Mouse (Mus musculus): ENCODE measurements around the gene Sirpa. TPM values are rescaled to one million over a fixed set of nuclear protein-coding genes. Genes with fewer than 3 reads are reported as not detected.
A peak's percentile ranks its signal among the peaks of the same experiment; 100 is the strongest.

Gene Sirpa
- total RNA-seq, 2 experiments from 2014 or later = 5.0 to 7.4 TPM

DNA sequence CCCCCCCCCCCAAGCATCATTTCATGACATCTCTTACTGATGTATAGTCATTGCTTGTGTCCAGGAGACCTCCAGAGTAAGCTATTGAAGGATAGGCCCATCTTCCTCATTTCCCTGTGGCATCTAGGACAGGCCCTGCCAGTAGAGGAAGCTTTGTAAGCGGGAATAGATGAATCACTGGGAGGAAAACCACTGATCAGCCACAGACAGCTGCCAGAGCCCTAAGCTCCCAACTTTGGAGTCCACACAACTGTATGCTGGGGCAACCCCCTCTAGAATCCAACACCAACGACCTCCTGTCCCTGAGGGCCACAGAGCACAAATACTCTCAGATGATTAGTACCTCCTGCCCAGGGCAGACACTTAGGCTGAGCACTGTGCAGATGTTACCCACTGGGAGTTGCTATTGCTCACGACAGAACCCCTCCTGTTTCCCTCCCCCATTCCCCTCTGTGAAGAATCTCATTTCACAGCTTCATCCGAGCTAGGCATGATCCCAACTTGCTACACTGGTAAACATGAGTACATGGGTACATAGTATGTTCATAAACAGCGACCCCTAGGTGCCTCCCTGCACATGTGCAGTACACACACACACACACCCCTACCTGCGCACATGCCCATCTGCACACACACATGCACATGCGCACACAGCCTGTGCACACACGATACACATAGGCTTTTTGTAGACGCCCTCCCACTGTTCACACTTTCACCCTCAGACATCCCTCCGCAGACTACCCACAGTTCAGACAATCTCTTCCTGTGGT, 9.4 kb downstream of the Sirpa start:
- no peak for DNase-seq
- Histone ChIP-seq H3K27ac (peak overlapping the region; percentile 78; the same call in 1 of the 2 replicates), H3K4me3 (no peak overlapping the region)
- TF ChIP-seq CTCF (IDR thresholded peaks at IDR 0.05) = no peak
- intact Hi-C loops (cut with DNase I) = no loop called here

DNA sequence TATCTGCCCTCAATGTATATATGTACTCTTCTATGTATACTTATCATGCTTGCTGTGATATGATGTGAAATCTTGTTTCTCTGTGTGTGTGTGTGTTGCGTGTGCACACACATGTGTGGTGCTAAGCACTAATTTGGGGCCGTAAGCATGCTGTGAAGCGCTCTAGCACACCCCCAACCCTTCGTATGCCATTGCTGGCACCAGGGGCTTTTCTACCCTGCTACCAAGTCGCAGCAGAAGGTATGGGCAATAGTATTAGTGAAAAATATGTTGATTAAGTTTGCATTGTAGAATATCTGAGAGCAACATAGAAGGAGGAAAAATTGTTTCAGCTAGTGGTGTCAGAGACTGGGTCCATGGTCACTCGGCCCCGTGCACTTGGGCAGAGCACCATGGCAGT, 10.2 kb downstream of the Sirpa start:
- H3K4me3 ChIP-seq = no peak overlapping the region
- TF ChIP-seq CTCF (IDR thresholded peaks at IDR 0.05) = no peak
- H3K27ac ChIP-seq = no peak overlapping the region
- no peak for DNase-seq
- intact Hi-C loops (cut with DNase I) = no loop called here

DNA sequence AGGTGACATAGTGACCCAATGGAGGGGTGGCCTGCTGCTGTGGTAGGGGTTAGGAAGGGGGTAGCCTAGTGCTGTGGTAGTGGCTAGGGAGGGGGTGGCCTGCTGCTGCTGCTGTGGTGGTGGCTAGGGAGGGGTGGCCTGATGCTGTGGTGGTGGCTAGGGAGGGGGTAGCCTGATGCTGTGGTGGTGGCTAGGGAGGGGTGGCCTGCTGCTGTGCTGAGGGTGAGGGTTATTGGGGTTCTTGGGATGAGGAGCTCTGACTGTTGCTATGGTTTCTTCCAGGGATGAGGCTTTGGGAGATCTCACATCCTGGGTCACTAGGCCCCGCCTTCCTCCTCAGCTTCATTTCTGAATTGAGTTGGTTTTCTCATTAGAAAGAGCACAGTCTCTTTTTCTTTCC, 10.9 kb downstream of the Sirpa start:
- Histone ChIP-seq H3K4me3 (no peak overlapping the region), H3K27ac (peak overlapping the region; percentile 68; the same call in 1 of the 2 replicates)
- no peak for TF ChIP-seq CTCF (IDR thresholded peaks at IDR 0.05)
- DNase-seq = no peak
- intact Hi-C loops (cut with DNase I) = no loop called here

DNA sequence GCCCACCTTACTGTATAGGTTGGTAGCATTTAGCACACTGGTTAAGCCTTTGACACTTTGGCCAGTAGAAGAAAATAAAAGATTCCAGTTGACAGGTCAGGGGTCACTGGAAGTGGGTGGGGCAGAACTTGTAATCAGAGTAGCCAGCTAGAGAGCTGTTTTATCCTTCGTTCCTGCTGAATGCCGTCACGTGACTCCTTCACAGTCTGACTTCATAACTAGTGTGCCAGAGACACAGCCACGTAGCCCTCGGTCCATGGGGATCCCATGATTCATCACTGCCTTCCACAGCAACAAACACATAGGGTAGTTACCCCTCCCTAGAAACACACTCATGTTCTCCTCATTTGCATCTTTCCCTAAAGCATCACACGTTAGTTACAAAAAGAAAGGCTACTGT, 11.4 kb downstream of the Sirpa start:
- DNase-seq = peak; percentile 69
- peak overlapping the region; percentile 68 for H3K27ac ChIP-seq
- intact Hi-C loops (cut with DNase I) = no loop called here
- no peak overlapping the region for H3K4me3 ChIP-seq
- TF ChIP-seq CTCF (IDR thresholded peaks at IDR 0.05) = no peak

DNA sequence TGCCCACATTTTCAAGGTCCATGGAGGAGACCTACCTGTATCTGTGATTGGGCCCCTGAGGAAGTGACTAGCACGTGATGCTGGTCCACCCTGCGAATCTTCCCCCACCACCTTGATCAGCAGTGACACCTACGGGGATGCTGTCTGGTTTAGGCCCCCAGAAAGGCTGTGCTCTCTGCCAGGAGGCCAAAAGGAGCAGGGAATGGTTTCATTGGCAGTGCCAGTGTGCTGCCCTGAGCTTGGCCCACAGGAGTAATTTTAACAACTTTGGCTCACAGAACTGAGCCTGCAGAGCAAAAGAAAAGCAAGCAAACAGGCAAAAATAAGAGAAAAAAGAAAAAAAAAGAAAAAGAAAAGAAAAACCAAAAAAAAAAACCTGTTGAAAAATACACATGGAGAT, 13.2 kb downstream of the Sirpa start:
- Histone ChIP-seq H3K27ac (no peak overlapping the region; the same call in 1 of the 2 replicates), H3K4me3 (no peak overlapping the region)
- intact Hi-C loops (cut with DNase I) = no loop called here
- DNase-seq = no peak
- no peak for TF ChIP-seq CTCF (IDR thresholded peaks at IDR 0.05)

DNA sequence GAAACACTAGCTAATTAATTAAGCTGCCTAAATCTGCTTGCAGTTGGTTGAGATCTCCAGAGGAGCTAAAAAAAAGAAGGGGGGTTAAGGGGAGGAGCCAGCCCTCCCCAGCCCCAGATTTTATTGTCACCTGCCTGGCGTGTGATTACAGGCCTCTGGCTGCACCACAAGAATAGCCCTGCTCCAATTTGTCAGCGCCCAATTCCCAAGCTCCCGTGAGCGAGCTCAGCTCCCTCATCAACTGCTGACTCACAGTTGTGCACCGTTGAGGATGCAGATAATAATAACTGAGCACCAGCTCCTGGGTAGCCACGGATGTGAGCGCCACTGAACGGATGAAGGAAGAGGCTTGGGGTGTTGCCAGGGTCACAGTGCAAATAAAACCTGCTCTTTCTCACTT, 13.6 kb downstream of the Sirpa start:
- Histone ChIP-seq H3K27ac (no peak overlapping the region; the same call in 1 of the 2 replicates), H3K4me3 (no peak overlapping the region)
- no peak for TF ChIP-seq CTCF (IDR thresholded peaks at IDR 0.05)
- intact Hi-C loops (cut with DNase I) = no loop called here
- DNase-seq = no peak

DNA sequence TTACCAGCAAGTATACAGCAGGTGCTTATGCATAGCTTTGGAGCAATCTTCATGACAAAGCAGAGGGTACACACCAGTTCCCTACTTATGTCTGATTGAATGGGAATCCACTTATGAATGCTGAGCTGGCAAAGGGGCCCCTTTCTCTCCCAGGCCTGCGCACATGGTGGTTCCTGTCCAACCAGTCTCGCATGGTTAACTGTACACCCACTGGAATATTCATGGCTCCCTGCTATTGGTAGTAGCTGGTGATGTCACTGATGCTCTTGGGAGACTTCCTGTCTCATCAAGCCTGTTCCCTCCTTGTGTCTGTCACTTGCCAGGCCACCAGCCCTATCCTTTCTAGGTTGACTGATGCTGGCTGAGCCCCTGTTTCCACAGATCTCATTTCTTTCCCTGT, 14.3 kb downstream of the Sirpa start:
- intact Hi-C loops (cut with DNase I) = no loop called here
- Histone ChIP-seq H3K4me3 (no peak overlapping the region), H3K27ac (no peak overlapping the region)
- no peak for TF ChIP-seq CTCF (IDR thresholded peaks at IDR 0.05)
- DNase-seq = no peak

DNA sequence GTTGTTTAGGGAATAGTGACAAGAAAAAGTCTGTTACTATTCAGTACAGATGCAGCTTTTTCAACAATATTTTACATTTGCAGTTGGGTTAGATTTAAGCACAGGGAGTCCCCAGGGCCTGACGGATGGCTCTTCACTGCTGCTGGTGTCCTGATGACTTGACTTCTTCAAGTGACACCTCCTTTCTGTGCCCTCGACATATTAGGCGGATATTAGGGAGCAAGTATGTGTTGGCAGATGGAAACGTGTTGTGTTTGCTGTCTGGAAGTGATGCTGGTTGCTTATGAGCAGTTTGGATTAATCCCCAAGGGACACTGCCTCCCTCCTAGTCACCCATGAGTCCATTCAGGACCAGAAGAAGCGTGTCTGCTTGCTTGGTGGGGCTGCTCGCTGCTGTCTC, 21.3 kb downstream of the Sirpa start:
- no peak for TF ChIP-seq CTCF (IDR thresholded peaks at IDR 0.05)
- no peak for DNase-seq
- intact Hi-C loops (cut with DNase I) = no loop called here
- no peak overlapping the region for H3K4me3 ChIP-seq
- no peak overlapping the region for H3K27ac ChIP-seq

DNA sequence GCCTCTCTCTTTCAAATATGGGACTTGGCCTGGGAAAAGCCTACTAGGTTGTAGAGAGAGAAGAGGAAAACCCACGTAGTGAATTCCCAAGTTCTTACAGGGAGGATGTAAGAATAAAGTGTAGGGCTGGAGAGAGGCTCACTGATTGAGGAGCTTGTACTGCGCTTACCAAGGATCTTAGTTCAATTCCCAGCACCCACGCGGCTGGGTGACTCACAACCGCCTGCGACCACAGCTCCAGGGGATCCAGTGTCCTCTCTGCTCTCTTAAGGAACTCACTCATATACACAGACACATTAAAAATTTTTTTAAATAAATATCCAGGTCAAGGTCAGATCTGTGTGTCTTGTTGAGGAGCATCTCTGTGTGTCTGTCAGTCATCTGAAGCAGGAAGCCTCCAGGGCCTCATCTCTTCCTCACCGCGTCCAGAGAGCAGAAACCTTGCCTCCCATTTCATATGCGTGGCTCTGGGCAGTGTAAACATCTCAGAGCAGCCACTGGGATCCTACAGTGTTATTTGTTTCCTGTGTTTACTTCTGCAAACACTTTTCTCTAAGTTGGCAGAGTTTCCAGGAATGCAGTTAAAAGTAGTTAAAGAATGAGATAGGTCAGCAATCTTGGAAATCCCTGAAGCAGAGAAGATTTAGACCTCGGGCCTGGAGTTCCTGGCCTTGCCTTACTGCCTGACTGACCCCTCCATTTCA, 22.0 kb downstream of the Sirpa start:
- Histone ChIP-seq H3K27ac (no peak overlapping the region), H3K4me3 (no peak overlapping the region)
- intact Hi-C loops (cut with DNase I) = no loop called here
- TF ChIP-seq CTCF (IDR thresholded peaks at IDR 0.05) = no peak
- peak; percentile 2 for DNase-seq

DNA sequence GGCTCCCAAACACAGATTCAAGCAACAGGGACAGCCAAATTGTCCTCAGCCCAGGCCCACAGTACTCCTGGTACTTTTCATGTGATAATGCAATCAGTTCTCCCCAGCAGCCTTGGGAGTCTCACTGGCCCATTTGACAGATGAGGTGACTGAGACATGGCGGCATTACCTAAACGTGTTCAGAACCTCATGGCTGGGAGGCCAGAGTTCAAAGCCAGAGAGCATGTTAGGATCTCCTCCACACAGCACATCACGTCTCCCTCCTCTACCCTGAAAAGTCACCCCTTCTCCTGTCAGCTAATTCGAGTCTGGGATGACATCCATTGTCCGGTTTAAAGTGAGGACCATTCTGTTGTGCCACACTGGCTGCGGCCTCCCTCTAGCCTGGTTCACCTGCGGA, 27.5 kb downstream of the Sirpa start:
- no peak overlapping the region for H3K27ac ChIP-seq
- no peak for TF ChIP-seq CTCF (IDR thresholded peaks at IDR 0.05)
- no peak overlapping the region for H3K4me3 ChIP-seq
- no peak for DNase-seq
- intact Hi-C loops (cut with DNase I) = no loop called here

DNA sequence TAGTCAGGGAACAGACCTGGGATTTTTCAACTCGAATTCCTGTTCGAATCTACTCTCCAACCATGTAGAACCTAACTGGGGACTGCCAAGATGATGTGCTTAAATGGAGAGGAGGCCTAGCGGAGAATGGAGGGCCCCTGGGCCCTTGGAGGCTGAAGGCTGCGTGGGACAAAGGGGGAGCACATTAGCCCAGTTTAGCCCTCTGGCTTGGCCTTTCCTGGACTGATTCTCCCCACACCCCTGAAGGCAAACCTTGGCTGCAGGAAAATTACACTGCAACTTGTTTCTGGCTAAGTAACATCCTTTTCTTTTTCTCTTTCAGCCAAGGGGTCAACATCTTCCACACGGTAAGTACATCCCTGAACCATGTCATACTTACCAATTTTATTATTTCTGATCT, 28.2 kb downstream of the Sirpa start:
- DNase-seq = no peak
- no peak overlapping the region for H3K27ac ChIP-seq
- TF ChIP-seq CTCF (IDR thresholded peaks at IDR 0.05) = no peak
- no peak overlapping the region for H3K4me3 ChIP-seq
- intact Hi-C loops (cut with DNase I) = no loop called here

DNA sequence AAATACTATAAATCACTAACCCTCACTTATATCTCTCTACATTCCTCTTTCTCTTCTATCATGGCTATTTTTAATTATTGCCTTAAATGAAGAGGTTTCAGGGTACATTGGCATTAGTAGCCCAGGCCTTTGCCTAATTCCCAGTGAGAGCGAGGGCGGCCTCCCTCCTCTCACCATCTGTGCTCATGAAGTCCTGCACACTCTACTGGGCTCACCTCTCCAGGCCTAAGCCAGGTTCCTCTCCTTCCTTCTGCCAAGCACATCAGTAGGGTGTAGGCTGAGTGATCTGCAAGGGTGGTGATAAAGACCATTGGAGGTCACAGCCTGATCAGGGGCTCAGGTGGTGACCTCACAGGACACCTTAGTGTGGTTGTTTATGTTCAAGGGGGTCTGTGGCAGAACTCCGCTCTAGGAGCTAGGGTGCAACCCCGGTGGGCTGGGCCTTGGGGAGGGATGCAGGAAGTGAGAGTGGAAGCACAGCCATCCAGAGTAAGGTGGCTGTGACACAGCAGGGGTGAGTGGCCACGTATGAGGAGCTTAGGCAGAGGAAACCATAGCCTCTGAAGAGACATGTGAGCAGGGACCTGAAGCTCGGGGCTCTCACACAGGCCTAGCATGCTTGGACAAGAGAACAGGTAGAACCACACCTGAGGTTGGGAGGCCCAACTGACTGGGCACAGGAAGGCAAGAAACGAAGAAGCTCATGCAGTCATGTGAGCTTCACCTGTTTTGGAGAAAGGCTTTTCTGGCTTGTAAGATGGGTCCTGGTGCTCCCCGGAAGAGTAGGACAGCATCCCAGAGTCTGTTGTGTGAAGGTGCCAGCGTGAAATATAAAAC, 29.2 kb downstream of the Sirpa start:
- no peak for DNase-seq
- no peak overlapping the region for H3K4me3 ChIP-seq
- intact Hi-C loops (cut with DNase I) = no loop called here
- TF ChIP-seq CTCF (IDR thresholded peaks at IDR 0.05) = no peak
- no peak overlapping the region for H3K27ac ChIP-seq

DNA sequence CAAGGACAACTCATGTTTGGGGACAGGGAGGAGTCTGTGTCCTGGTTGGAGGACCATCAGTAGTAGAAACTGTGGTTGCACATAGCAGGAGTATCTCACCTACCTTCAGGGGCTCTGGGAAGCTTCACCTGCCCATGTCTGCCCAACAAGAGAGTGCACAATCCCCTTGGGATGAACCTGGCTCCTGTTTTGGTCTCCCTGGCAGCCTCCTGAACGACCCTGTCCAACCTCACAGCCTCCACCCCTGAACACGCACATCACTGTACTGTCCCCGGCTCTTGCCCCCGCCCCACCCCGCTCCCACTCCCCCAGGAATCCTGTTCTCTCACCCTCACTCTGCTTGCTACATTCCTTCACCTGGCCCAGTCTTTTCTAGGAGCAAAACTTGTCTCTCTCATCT, 30.3 kb downstream of the Sirpa start:
- TF ChIP-seq CTCF (IDR thresholded peaks at IDR 0.05) = no peak
- intact Hi-C loops (cut with DNase I) = no loop called here
- DNase-seq = no peak
- Histone ChIP-seq H3K27ac (no peak overlapping the region), H3K4me3 (no peak overlapping the region)
